Mouse (Mus musculus): ENCODE results near the gene Gm20388. TPM values are rescaled to one million over a fixed set of nuclear protein-coding genes. Genes with fewer than 3 reads are reported as not detected.

Gene Gm20388
- polyA plus RNA-seq, 1 experiment = 10.6 TPM

- H3K4me3 ChIP-seq (replicated peaks; ENCODE audit: control insufficient read depth, low read depth, low read length) = no peak overlapping the region
- H3K4me1 ChIP-seq (ENCODE audit: control insufficient read depth, insufficient read depth, low read length) = no peaks in the 10 kb centered on the region
- no peak overlapping the region for H3K27ac ChIP-seq (ENCODE audit: control insufficient read depth, insufficient read depth, low read depth, low read length, poor library complexity)
- TF ChIP-seq POLR2A (IDR thresholded peaks at IDR 0.05; ENCODE audit: borderline replicate concordance, control insufficient read depth, low read depth, low read length) = no peak
- TF ChIP-seq CTCF (IDR thresholded peaks at IDR 0.05; ENCODE audit: control insufficient read depth, insufficient read depth, low read length) = peak; percentile 87
- 40% methylated on average over 19 of the region's 19 CpGs for WGBS
These were observed 4436.3 kb downstream of the Gm20388 start for GRCm38 (mm10) chr8:124346852-124347523.

GRCm38 (mm10) chr8:124348087-124348486 lies 4437.4 kb downstream of the Gm20388 start:
- Histone ChIP-seq H3K4me3 (replicated peaks; ENCODE audit: control insufficient read depth, low read depth, low read length) (no peak overlapping the region), H3K27ac (ENCODE audit: control insufficient read depth, insufficient read depth, low read depth, low read length, poor library complexity) (no peak overlapping the region), H3K4me1 (ENCODE audit: control insufficient read depth, insufficient read depth, low read length) (no peaks in the 10 kb centered on the region)
- TF ChIP-seq POLR2A (IDR thresholded peaks at IDR 0.05; ENCODE audit: borderline replicate concordance, control insufficient read depth, low read depth, low read length) = no peak
- no peak for TF ChIP-seq CTCF (IDR thresholded peaks at IDR 0.05; ENCODE audit: control insufficient read depth, insufficient read depth, low read length)
- 52% methylated on average over 1 of the region's 1 CpGs for WGBS

- 39% methylated on average over 7 of the region's 7 CpGs for WGBS
- Histone ChIP-seq H3K27ac (ENCODE audit: control insufficient read depth, insufficient read depth, low read depth, low read length, poor library complexity) (no peak overlapping the region), H3K4me1 (ENCODE audit: control insufficient read depth, insufficient read depth, low read length) (no peaks in the 10 kb centered on the region), H3K4me3 (replicated peaks; ENCODE audit: control insufficient read depth, low read depth, low read length) (no peak overlapping the region)
- TF ChIP-seq POLR2A (IDR thresholded peaks at IDR 0.05; ENCODE audit: borderline replicate concordance, control insufficient read depth, low read depth, low read length) (no peak), CTCF (IDR thresholded peaks at IDR 0.05; ENCODE audit: control insufficient read depth, insufficient read depth, low read length) (peak; percentile 94)
These were observed 4439.0 kb downstream of the Gm20388 start for GRCm38 (mm10) chr8:124349663-124350062.

- WGBS = 65% methylated on average over 5 of the region's 5 CpGs
- no peak overlapping the region for H3K27ac ChIP-seq (ENCODE audit: control insufficient read depth, insufficient read depth, low read depth, low read length, poor library complexity)
- TF ChIP-seq CTCF (IDR thresholded peaks at IDR 0.05; ENCODE audit: control insufficient read depth, insufficient read depth, low read length) (no peak), POLR2A (IDR thresholded peaks at IDR 0.05; ENCODE audit: borderline replicate concordance, control insufficient read depth, low read depth, low read length) (no peak)
- H3K4me3 ChIP-seq (replicated peaks; ENCODE audit: control insufficient read depth, low read depth, low read length) = no peak overlapping the region
- H3K4me1 ChIP-seq (ENCODE audit: control insufficient read depth, insufficient read depth, low read length) = no peaks in the 10 kb centered on the region
These were observed 4441.0 kb downstream of the Gm20388 start for GRCm38 (mm10) chr8:124351636-124352035.

GRCm38 (mm10) chr8:124360911-124361310 lies 4450.3 kb downstream of the Gm20388 start:
- Histone ChIP-seq H3K27ac (ENCODE audit: control insufficient read depth, insufficient read depth, low read depth, low read length, poor library complexity) (no peak overlapping the region), H3K4me3 (replicated peaks; ENCODE audit: control insufficient read depth, low read depth, low read length) (no peak overlapping the region), H3K4me1 (ENCODE audit: control insufficient read depth, insufficient read depth, low read length) (no peaks in the 10 kb centered on the region; the same call in 1 of the 2 replicates)
- WGBS = 69% methylated on average over 3 of the region's 3 CpGs
- TF ChIP-seq POLR2A (IDR thresholded peaks at IDR 0.05; ENCODE audit: borderline replicate concordance, control insufficient read depth, low read depth, low read length) = no peak
- TF ChIP-seq CTCF (IDR thresholded peaks at IDR 0.05; ENCODE audit: control insufficient read depth, insufficient read depth, low read length) = no peak

- H3K27ac ChIP-seq (ENCODE audit: control insufficient read depth, insufficient read depth, low read depth, low read length, poor library complexity) = peak overlapping the region; percentile 73
- 66% methylated on average over 11 of the region's 11 CpGs for WGBS
- peak overlapping the region; percentile 60 for H3K4me3 ChIP-seq (replicated peaks; ENCODE audit: control insufficient read depth, low read depth, low read length)
- TF ChIP-seq POLR2A (IDR thresholded peaks at IDR 0.05; ENCODE audit: borderline replicate concordance, control insufficient read depth, low read depth, low read length) (no peak), CTCF (IDR thresholded peaks at IDR 0.05; ENCODE audit: control insufficient read depth, insufficient read depth, low read length) (no peak)
- no peaks in the 10 kb centered on the region; the same call in 1 of the 2 replicates for H3K4me1 ChIP-seq (ENCODE audit: control insufficient read depth, insufficient read depth, low read length)
These were observed 4451.3 kb downstream of the Gm20388 start for GRCm38 (mm10) chr8:124361773-124362427.

- TF ChIP-seq CTCF (IDR thresholded peaks at IDR 0.05; ENCODE audit: control insufficient read depth, insufficient read depth, low read length) (no peak), POLR2A (IDR thresholded peaks at IDR 0.05; ENCODE audit: borderline replicate concordance, control insufficient read depth, low read depth, low read length) (no peak)
- peak overlapping the region; percentile 60 for H3K4me3 ChIP-seq (replicated peaks; ENCODE audit: control insufficient read depth, low read depth, low read length)
- WGBS = 47% methylated on average over 7 of the region's 7 CpGs
- no peaks in the 10 kb centered on the region; the same call in 1 of the 2 replicates for H3K4me1 ChIP-seq (ENCODE audit: control insufficient read depth, insufficient read depth, low read length)
- peak overlapping the region; percentile 73 for H3K27ac ChIP-seq (ENCODE audit: control insufficient read depth, insufficient read depth, low read depth, low read length, poor library complexity)
These were observed 4451.9 kb downstream of the Gm20388 start for GRCm38 (mm10) chr8:124362589-124362988.

- Histone ChIP-seq H3K27ac (ENCODE audit: control insufficient read depth, insufficient read depth, low read depth, low read length, poor library complexity) (peak overlapping the region; percentile 73; the same call in 1 of the 2 replicates), H3K4me3 (replicated peaks; ENCODE audit: control insufficient read depth, low read depth, low read length) (no peak overlapping the region), H3K4me1 (ENCODE audit: control insufficient read depth, insufficient read depth, low read length) (no peaks in the 10 kb centered on the region; the same call in 1 of the 2 replicates)
- TF ChIP-seq POLR2A (IDR thresholded peaks at IDR 0.05; ENCODE audit: borderline replicate concordance, control insufficient read depth, low read depth, low read length) (no peak), CTCF (IDR thresholded peaks at IDR 0.05; ENCODE audit: control insufficient read depth, insufficient read depth, low read length) (no peak)
- WGBS = 90% methylated on average over 15 of the region's 15 CpGs
These were observed 4452.7 kb downstream of the Gm20388 start for GRCm38 (mm10) chr8:124363337-124363736.

Measured in bone marrow, adult 2 months (tissue).